Mouse (Mus musculus) megakaryocyte progenitor cell, adult 5-6 weeks (primary cell): ENCODE data around the gene Acyp1. TPM values are rescaled to one million over a fixed set of nuclear protein-coding genes. Genes with fewer than 3 reads are reported as not detected.
A peak's percentile ranks its signal among the peaks of the same experiment; 100 is the strongest.

Experiments
- ATAC-seq: replicated peaks from 2 replicates; pipeline ENCODE4 v1.8.0; 2016; ENCODE audit warnings: mild to moderate bottlenecking, moderate TSS enrichment, inconsistent platforms; ENCODE audit not compliant: poor library complexity
- total RNA-seq, 2 experiments: library from RNA; stranded (forward) in 1 of 2; stranded (reverse) in 1 of 2; fragments of 157-497, 149-512 nt in 1 of 2; fragments of 200-1000 nt in 1 of 2; gene quantifications; 2 replicates each; pipeline versions ENCODE4 v1.2.3 to v1.2.4; 2015 to 2017

The Acyp1 gene
- total RNA-seq (2015) (52.4 and 52.8 TPM in 2 replicates), total RNA-seq (2017) (40.4 and 54.5 TPM in 2 replicates)

DNA sequence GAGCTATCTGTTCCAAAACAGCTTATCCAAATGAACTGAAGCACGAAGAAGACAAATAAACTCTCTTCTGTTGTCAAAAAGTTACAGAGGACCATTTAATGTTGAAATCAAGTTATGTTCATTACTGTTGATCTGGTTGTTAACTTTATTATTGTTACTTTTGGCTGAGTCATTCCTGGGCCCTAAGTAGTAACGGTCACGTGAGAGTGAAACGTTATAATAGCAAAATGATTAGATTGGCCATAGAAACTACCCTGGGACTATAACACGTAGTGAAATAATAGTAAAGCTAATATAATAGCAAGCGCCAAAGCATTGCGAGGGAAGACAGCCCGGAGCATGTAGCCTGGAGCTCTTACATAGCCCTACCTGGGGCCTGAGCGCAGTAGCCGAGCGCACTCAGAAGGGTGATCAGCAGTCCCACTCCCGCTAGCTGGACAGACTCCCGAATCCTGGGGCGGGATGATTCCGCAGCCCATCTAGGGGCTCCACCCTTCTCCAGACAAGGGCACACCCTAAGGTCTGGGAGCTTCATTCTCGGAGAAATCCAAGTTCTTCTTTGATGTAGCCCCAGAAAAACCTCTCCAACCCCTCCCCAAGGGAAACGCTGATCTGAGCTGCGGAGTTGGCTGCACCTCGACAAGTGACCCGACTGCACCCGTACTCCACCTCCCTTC lies at the start of gene Acyp1:
Acyp1 (minus strand) TSS at position 630 of the 677 bp plus-strand sequence.
- ATAC-seq = peak; percentile 23

- ATAC-seq = no peak
Observed at GRCm38 (mm10) chr12:85337567-85338311, 49.5 kb upstream of the Acyp1 start.

DNA sequence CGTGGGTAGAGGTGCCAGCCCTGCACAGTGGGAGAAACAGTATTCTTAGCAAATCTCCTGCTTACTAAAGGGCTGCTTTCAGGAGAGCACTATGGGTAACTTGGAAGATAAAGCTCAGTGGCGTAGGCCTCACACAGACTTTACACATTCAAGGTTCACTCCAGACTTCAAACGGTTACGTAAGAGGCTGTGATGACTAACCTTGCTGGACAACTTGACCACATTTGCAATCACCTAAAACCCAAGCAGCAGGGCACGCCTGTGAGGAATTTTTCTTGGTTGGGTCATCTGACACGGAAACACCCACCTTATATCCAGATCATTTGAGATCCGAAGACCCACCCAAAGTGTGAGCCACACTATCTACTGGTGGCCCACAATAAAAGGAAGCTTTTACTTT lies 41.9 kb upstream of the Acyp1 start:
- ATAC-seq = no peak

DNA sequence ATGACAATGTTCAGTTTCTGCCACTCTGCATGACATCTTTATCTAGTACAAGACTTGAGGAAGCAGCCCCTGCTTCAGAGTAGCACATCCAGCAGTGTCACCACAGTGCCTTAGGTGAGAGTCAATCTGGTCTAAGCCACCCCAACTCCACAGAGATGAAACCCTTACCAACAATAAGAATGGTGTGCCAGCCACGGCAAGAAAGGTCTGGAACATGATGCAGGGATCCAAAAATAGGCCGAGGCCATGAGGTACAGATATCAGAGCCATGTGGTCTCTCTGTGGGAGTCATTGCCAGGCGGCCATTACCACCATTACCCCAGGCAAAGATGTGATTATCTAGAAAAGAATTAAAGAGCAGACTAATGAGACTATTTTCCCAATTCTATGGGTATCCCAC lies 20.4 kb upstream of the Acyp1 start:
- no peak for ATAC-seq

DNA sequence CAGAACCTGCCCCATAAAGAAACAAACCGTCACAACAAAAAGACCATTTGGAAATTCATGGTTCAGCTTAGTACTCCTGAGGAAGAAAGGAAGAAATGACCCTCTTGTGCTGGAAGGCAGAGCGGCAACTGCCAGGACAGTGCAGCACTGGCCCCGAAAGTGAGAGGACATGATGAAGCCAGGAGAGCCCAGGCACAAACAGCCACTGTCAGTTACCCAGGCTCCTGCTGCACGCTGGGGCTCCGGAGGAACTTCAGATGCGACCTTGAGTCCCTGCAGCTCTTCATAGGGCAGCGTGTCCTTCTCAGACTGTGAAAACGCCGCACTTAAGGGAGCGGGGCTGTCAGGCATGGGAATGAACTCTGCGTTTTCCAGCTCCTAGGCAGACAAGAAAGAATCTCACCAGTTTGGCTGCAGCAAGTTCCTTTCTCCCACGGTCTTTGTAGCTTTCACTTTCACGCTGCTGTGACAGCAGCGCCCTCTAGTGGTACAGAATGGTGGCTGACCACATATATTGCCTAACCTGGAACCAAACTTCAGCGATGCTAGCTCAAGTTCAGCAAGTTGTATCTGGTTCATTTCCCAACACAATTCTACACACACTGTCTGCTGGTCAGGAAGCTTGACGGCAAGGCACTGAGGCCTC lies 17.1 kb upstream of the Acyp1 start:
- ATAC-seq = peak; percentile 93

DNA sequence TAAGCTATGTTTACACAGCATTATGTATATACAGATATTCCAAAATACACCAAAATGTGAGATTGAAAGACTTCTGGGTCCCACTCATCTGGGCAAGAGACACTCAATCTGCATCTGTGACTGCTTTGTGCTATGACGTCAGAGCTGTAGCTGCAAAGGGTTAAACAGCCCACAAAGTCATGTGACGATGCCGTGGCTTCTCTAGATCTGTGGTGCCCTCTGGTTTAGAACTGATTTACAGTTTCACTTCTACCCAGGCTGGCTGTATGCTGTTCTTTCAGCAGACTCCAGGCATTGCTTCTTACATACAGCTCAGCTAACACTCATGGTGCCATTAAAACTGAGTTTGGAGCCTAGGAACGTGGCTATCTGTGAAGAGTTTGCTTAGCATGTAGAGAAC lies 16.5 kb upstream of the Acyp1 start:
- ATAC-seq = peak; percentile 41

- no peak for ATAC-seq
Observed at GRCm38 (mm10) chr12:85303256-85303655, 15.0 kb upstream of the Acyp1 start.

DNA sequence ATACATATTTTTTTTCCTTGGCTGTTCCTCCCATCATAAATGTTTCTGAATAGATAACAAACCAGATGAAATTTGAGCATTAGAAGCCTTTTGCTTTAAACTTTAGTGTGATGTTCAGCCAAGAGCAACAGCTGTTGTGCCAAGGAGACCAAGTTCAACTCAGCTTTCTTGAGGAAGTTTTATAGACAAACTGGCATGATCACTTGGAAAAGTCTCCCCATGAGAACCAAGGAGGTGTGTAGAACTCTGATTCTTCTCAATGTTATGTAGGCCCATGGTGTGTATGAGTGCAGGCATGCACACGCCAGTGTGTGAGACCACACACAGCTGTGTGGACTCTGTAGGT lies 10.6 kb upstream of the Acyp1 start:
- no peak for ATAC-seq

DNA sequence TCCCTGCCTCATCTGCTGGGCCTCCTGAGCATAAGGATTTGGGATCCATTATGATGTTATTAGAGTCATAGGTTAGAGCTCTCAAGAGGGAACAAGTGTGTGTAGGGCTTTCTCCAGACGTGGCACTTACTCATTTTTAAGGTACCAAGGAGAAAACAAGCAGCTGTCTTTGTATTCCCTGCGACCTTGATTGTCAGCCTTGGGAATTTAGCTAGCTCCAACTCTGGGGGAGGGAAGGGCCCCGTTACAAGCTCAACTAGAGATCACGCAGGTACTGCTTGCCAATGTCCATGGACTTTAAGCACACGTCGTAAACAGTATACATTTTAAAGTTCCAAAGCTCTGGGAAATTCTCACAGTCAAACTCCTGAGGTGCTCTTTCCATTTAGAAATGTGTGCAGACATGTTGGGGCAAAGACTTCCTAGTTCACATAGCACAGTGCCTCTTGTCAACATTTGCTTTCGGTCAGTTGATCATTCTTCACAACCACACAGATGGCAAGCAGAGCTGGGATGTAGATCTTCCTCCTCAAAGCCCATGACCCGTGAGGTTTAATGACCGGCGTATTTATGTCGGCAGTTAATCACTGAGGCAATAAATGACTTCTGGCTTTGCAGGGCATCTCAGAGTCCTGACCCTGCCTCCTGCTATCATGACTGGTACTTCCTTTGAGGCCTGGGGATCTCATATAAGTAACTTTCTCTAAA lies 10.0 kb upstream of the Acyp1 start:
- ATAC-seq = no peak

GRCm38 (mm10) chr12:85297345-85297997 lies 9.2 kb upstream of the Acyp1 start:
- no peak for ATAC-seq

- ATAC-seq = no peak
Observed at GRCm38 (mm10) chr12:85296915-85297314, 8.7 kb upstream of the Acyp1 start.

GRCm38 (mm10) chr12:85295506-85295905 lies 7.3 kb upstream of the Acyp1 start:
- no peak for ATAC-seq

GRCm38 (mm10) chr12:85292906-85293305 lies 4.7 kb upstream of the Acyp1 start:
- ATAC-seq = no peak

DNA sequence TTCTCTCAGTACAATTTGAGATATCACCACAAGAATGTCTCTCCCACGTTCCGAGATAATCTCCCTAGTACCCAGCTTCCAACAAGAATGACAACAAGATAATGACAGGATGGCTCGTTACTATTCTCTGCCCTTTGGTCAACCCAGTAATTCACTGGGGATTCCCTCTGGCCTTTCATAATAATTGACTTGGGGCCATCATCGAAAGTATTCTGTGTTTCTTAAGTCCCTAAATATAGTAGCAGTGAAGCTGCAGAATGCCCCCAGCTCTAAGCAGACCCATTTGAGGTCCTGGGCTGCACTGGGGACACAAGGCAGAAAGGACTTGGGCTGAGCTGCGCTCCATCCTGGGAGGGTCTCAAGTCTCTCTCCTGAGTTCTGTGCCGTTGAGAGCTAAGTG lies 4.0 kb upstream of the Acyp1 start:
- ATAC-seq = no peak

DNA sequence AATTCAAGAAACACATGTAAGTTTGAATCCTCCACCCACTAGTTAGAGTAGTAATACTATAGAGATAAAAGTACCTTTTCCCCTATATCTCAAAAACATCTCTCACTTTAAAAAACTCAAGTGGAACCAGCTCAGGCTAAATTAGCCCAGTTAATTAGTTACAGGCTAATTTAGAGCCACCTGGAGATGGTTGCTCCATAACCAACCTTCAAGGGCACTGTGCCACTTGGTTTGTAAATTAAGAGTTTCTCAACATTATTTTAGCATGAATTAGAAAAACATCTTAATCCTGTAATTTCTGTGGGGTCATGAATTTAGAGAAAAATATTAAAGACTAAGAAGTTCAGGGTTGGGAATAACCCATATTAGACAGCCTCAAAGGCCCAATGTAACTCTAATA lies 3.3 kb upstream of the Acyp1 start:
- no peak for ATAC-seq

GRCm38 (mm10) chr12:85290633-85291032 lies 2.4 kb upstream of the Acyp1 start:
- no peak for ATAC-seq

DNA sequence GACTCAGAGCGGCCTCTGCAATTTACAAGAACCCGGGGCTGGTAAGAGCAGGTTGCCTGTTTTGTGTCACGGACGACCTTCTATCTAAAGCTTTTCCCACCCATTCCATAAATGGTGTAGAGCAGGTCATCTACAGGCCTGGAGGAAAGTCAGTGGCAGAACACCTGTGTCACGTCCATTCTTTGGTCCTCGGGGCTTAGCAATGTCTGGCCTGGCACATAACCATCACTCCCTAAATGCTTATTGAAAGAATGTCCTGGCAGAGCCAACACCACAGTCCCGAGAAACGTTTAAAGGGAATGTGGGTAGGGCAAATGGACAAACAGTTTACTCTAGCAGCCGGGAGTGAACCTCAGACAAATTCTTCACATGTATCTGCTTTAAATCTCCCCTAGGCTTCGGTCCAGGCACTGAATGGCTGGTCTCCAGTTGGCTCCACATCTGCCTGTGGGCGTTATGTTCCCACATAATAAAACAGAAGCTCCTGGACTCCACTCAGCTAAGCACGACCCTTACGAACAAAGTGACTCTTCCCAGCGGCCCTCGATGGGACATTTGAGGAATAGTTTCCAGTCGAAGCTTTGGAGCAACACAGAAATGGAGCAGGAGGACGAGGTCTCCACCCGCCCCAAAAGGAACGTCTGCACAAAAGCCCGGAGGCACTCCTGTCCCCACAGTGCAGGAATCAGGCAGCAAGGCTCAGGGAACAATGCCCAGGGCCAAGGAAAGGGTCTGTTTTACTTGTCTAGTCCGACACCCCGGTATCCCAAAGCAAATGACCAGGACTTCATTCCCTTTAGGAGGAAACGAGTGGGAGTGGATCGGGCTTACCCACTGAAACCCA lies 1.1 kb upstream of the Acyp1 start:
- no peak for ATAC-seq

DNA sequence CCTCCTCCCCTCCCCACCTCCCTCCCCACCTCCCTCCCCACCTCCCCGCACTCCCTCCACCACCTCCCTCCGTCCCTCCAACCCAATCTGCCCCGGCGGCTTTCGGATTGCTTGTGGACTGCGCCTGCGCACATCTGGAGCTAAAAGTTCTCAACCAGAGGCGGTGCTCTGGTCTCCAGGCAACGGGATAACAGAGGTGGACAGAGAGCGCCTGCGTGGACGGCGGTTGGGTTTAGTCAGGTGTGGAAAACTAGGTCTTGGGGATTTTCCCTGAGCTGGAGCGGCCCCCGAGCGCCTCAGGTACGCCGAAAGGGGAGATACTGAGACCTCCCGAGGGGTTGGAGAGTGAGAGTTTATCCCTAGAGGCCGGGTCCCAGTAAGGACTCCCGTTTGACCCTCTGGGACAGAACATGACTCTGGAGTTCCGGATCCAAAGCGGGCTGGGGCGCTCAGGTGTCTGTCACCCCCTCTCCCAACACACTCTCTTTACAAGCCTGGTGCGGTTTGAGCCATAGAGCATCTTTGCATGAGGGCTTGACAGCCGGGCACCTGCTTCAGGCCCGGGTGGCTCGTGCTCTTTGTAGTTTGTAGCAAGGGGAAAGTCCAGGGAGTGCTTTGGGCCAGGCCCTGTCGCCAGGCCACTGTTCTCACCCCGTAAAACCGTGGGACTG lies 383 bp upstream of the Acyp1 start, which contains the start of gene Zc2hc1c:
Zc2hc1c (plus strand) TSS at position 106 of the 671 bp plus-strand sequence.
- ATAC-seq = peak; percentile 71

DNA sequence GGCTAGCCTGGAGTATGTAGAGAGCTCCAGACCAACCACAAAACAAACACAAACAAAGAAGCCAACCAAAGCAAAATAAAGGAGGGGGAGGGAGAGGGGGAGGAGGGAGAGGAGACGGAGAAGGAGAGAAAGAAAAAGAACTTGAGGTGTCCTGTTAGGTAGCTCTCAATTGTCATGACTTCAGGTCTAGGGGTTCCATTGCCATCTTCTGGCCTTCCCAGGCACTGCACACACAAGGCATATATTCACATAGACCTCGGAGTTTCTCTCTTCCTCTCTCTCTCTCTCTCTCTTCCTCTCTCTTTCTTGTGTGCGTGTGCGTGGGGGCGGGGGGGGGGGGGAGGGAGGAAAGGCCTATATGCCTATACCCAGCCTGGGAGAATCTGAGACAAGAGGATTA lies 1.3 kb downstream of the Acyp1 start:
- ATAC-seq = peak; percentile 70
